Mouse (Mus musculus): ENCODE data around the gene Dbh.

The Dbh gene

DNA sequence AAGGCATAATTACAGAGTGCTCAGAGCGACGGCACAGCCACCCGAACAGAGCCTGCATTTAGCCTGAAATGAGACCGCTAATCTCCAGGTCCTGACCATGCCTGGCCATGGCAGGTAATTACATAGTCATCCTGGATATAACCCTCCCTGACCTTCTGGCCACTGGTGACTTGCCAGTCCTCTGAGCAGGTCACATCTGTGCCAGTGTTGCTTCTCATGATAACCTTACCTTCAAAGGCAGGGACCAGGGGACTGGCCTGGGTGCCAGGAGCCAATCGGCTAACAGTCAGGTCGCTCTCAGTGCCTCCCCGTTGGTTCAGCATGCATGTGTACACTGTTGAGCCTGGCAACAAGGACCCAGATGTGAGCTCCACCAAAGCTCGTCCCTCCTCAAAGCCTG, 53.5 kb downstream of the Dbh start:
- DNase-seq (ENCODE audit: low spot score in 2 of 2) = no peak

GRCm38 (mm10) chr2:27223012-27223421, 58.0 kb downstream of the Dbh start:
- DNase-seq (ENCODE audit: low spot score in 2 of 2) = no peak

GRCm38 (mm10) chr2:27226572-27226971, 61.5 kb downstream of the Dbh start:
- no peak for DNase-seq (ENCODE audit: low spot score in 2 of 2)

DNA sequence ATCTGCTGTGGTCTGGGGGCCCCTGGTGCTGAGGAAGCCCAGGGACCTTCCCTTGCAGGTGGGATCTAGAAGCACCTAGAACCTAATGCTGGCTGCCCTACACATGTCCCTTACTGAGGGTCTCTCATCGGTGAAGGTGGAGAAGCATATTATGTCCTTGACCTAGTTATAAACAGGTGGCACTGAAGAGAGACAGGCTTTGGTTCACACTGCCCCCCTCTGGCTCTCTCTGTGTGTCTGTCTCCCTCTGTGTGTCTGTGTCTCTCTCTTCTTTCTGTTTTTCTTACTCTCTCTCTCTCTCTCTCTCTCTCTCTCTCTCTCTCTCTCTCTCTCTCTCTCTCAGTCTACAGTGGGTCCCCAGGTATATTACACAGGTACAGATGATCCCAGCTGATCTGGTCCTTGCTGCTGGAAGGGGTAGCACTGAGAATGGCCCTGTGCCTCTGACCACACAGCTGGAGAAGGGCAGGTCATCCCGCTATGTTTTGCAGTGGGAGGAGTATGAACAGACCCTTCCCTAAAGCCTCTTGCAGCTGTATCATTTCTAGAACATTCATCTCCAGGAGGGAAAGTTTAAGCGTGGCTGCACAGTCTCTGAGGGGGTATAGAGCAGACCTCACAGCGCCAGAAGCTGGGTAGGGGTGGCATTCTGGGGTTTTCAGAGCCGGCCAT, 63.9 kb downstream of the Dbh start:
- DNase-seq (ENCODE audit: low spot score in 2 of 2) = no peak

- no peak for DNase-seq (ENCODE audit: low spot score in 2 of 2)
Measured at GRCm38 (mm10) chr2:27229481-27230105, 64.6 kb downstream of the Dbh start.

DNA sequence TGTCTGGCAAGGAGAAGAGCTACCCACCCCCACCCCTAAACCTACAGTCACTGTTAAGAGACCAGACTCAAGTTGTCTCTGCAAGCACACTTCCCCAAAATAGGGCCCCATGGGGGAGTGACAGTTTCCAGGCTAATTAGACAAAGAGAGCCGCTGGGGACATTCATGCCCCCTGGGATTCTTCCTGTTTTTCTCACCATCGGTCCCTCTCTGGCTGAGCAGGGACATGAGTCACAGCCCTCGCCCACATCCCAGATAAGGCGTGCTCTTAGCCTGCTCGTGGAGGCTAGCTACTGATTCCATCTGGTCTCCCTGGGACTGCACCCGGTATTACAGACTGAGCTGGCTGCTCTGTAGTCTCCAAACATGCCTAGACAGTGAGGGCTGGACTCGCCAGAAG, 67.3 kb downstream of the Dbh start:
- DNase-seq (ENCODE audit: low spot score in 2 of 2) = peak in 1 of 2 experiments; percentile 34
